Mouse (Mus musculus): ENCODE results near the gene Sat2.
"Not testable (repeated sequence)": the region's sequence is repeated elsewhere in the genome, so short reads cannot be mapped to it uniquely, and the experiment has no call there.

Sat2 gene

GRCm38 (mm10) chr11:69600098-69600497 is 21.7 kb upstream of the Sat2 start:
- no peak for DNase-seq (ENCODE audit: extremely low read depth, low read depth, low spot score)

GRCm38 (mm10) chr11:69601768-69602167 is 20.1 kb upstream of the Sat2 start:
- DNase-seq (ENCODE audit: extremely low read depth, low read depth, low spot score): no peak

GRCm38 (mm10) chr11:69603516-69603915 is 18.3 kb upstream of the Sat2 start:
- DNase-seq (ENCODE audit: extremely low read depth, low read depth, low spot score): no peak

GRCm38 (mm10) chr11:69604347-69604746 is 17.5 kb upstream of the Sat2 start:
- DNase-seq (ENCODE audit: extremely low read depth, low read depth, low spot score): no peak

- no peak for DNase-seq (ENCODE audit: extremely low read depth, low read depth, low spot score)
These were observed 16.8 kb upstream of the Sat2 start for GRCm38 (mm10) chr11:69604795-69605664.

GRCm38 (mm10) chr11:69605726-69606490 is 15.9 kb upstream of the Sat2 start, which contains the start of gene Atp1b2:
Atp1b2 (minus strand) TSS chr11:69605942.
- no peak for DNase-seq (ENCODE audit: extremely low read depth, low read depth, low spot score)

- no peak for DNase-seq (ENCODE audit: extremely low read depth, low read depth, low spot score)
These were observed 15.4 kb upstream of the Sat2 start for GRCm38 (mm10) chr11:69606491-69606795.

GRCm38 (mm10) chr11:69606832-69607231 is 15.0 kb upstream of the Sat2 start:
- no peak for DNase-seq (ENCODE audit: extremely low read depth, low read depth, low spot score)

GRCm38 (mm10) chr11:69608525-69608924 is 13.3 kb upstream of the Sat2 start:
- DNase-seq (ENCODE audit: extremely low read depth, low read depth, low spot score): no peak

- no peak for DNase-seq (ENCODE audit: extremely low read depth, low read depth, low spot score)
These were observed 12.4 kb upstream of the Sat2 start for GRCm38 (mm10) chr11:69609416-69609815.

GRCm38 (mm10) chr11:69610899-69611298 is 10.9 kb upstream of the Sat2 start:
- no peak for DNase-seq (ENCODE audit: extremely low read depth, low read depth, low spot score)

GRCm38 (mm10) chr11:69613553-69614256 is 8.1 kb upstream of the Sat2 start:
- DNase-seq (ENCODE audit: extremely low read depth, low read depth, low spot score): no peak

- not testable (repeated sequence) for DNase-seq (ENCODE audit: extremely low read depth, low read depth, low spot score)
These were observed 7.6 kb upstream of the Sat2 start for GRCm38 (mm10) chr11:69614257-69614588.

- no peak for DNase-seq (ENCODE audit: extremely low read depth, low read depth, low spot score)
These were observed 5.0 kb upstream of the Sat2 start for GRCm38 (mm10) chr11:69616781-69617180.

GRCm38 (mm10) chr11:69617805-69618204 is 4.0 kb upstream of the Sat2 start, which contains the start of gene Shbg:
Shbg (minus strand) TSS chr11:69617905.
- no peak for DNase-seq (ENCODE audit: extremely low read depth, low read depth, low spot score)

GRCm38 (mm10) chr11:69620394-69621081 is 1.3 kb upstream of the Sat2 start:
- DNase-seq (ENCODE audit: extremely low read depth, low read depth, low spot score): no peak

GRCm38 (mm10) chr11:69622406-69622805 is 582 bp downstream of the Sat2 start:
- DNase-seq (ENCODE audit: extremely low read depth, low read depth, low spot score): no peak

- no peak for DNase-seq (ENCODE audit: extremely low read depth, low read depth, low spot score)
These were observed 1.2 kb downstream of the Sat2 start for GRCm38 (mm10) chr11:69623006-69623405.

- DNase-seq (ENCODE audit: extremely low read depth, low read depth, low spot score): not testable (repeated sequence)
These were observed 2.5 kb downstream of the Sat2 start for GRCm38 (mm10) chr11:69624339-69624738.

- DNase-seq (ENCODE audit: extremely low read depth, low read depth, low spot score): no peak
These were observed 6.5 kb downstream of the Sat2 start for GRCm38 (mm10) chr11:69628286-69628685.

- no peak for DNase-seq (ENCODE audit: extremely low read depth, low read depth, low spot score)
These were observed 8.0 kb downstream of the Sat2 start for GRCm38 (mm10) chr11:69629802-69630201.

All from fat pad, adult 2 months (tissue).